Mouse (Mus musculus) megakaryocyte progenitor cell, adult 5-6 weeks (primary cell): ENCODE results near the gene Frmd4b. TPM values are rescaled to one million over a fixed set of nuclear protein-coding genes. Genes with fewer than 3 reads are reported as not detected.

Experiments used
- ATAC-seq: replicated peaks from 2 replicates; pipeline ENCODE4 v1.8.0; 2016; ENCODE audit warnings: mild to moderate bottlenecking, moderate TSS enrichment, inconsistent platforms; ENCODE audit not compliant: poor library complexity
- total RNA-seq, 2 experiments: library from RNA; stranded (forward) in 1 of 2; stranded (reverse) in 1 of 2; fragments of 157-497, 149-512 nt in 1 of 2; fragments of 200-1000 nt in 1 of 2; gene quantifications; 2 replicates each; pipeline versions ENCODE4 v1.2.3 to v1.2.4; 2015 to 2017

Frmd4b gene
- total RNA-seq, 2 experiments from 2014 or later, result 5.0 to 7.8 TPM

DNA sequence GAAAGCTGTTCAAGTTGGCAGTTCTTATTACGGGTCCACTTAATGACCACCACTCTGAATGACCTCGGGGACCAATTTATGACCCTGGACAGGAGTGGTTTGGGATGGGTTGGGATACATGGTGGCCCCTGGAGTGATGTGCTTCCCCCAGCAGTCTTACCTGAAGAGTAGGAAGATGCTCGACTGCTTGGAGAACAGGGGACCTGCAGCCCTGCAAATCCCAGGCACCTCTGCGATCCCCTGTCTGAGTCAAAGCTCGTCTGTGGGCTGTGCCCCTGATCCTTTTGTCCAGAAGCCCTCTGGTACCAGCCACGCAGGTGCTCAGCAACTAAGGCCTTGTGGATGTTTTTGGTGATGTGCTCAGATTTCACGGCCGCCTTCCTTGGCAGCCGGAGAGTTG lies 321.9 kb downstream of the Frmd4b start:
- no peak for ATAC-seq

DNA sequence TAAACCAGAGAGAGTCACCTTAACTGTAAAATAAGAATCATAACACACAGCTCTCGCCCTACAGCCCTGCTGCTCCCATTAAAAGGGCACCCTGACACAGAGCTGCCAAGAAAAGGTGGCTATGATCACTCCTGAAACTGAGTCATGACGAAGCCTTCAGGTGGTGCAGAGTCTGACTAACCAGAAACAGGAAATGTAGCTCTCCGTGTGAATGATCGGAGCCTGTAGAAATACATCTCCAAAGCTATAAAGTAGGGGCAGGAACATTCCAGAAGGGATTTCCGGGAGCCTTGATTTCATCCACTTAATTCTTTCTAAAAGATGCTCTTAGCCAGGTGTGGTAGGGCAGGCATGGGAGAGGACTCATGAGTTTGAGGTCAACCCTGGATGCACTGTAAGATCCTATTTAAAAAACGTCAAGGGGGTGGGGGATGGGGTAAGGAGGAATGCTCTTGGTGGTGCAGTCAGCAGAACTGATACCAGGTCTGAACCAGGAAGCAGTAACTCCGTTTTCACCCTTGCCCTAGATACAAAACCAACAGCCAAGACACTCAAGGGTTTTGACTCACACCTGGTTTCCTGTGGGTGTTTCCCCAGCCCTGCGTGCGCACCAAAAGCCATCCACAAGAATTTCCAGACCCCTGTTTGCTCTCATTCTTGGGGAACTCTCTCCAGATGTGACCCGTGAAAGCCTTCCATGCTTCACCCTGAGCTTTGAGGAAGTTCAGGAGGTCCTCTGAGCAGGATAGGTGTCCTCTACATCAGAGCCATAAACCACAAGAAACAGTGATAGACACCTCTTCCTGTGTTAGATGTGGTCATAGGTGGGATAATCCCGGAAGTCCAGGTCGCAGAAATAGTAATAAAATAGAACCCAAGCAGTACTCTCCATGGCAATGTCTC lies 323.4 kb downstream of the Frmd4b start:
- peak; percentile 39; the same call in 1 of the 2 replicates for ATAC-seq

DNA sequence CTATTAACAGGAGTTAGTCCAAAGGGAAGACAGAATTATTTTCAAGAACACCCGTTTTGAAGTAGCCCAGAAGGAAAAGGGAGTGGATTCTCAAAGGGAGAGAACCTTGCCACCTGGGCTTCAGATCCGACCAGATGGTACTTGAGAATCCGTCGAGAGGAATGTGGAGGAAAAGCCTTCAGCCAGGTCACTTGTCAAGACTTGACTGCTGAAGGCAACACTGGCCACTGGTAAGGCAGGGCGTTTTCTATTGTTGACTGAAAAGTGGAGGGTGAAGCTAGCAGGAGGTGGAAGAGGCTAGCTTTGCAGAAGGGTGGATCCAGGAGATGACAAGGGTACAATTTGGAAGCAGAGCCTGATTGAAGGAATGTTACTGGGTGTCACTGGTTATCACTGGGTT lies 324.4 kb downstream of the Frmd4b start:
- ATAC-seq, result no peak

DNA sequence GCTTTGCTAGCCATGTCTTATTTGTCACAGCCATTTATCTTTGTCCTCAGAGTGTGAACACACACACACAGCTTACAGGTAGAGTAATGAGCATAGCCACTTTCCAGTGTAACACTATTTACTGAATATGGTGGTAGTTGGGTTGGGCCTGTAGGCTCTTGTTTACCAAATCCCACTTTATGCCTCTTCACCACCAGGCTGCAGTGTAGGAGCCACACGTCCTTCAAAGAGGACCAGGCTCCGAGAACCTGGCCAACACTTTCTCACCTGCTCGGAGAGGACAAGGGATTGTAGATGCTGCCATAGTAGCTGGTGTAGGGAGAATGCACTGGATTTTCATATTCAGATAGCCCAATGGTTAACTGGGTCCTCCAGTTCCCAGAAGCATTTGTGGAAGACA lies 325.2 kb downstream of the Frmd4b start:
- ATAC-seq, result no peak

DNA sequence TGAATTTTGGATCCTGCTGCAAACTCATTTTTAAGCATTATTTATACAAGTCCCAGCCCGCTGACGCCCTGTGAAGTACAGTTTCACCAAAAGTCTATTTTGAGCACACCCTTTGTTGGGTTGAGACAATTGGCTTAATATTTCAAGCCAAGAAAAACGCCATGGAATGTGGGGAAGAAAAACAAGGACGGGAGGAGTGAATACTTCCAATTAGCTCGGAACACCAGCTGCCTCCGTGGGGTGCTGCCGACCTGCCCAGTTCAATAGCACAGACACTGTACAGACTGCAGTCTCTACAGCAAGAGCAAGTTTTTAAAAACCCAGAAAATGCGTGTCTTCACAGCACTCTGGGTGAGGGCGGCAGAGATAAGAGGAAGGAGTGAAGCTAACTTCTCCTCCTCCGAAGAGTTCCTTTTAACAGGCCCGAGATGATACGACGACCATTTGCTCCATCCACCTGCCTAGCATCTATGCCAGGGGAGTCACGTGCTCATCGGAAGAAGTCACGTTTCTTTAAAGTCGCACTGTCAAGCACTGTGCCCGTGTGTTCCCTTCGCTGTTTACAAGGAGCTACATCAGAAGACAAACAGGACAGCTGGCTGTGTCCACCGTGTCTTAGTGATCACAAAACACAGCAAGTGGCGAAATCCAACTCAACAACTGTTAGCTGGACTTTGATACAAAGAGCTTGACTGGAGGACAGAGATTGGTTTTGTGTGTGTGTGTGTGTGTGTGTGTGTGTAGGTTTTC lies 326.0 kb downstream of the Frmd4b start:
- no peak for ATAC-seq

DNA sequence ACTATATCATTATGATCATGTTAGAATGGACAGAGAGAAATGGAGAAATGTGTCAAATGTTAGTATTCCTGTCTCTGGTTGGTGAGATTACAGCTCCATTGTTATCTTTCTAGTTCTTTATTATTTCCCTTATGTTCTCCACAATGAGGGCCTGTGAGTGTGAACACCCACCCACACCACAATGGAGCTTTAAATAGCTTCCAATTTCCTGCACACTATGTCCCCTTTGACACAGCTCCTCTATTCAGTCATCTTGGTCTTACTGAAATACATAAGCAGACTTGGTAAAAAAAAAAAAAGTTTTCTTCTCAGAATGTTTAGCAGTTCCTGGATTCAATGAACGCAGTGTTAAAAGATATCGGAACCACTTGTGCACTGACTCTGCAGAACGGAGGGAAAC lies 326.7 kb downstream of the Frmd4b start:
- no peak for ATAC-seq

DNA sequence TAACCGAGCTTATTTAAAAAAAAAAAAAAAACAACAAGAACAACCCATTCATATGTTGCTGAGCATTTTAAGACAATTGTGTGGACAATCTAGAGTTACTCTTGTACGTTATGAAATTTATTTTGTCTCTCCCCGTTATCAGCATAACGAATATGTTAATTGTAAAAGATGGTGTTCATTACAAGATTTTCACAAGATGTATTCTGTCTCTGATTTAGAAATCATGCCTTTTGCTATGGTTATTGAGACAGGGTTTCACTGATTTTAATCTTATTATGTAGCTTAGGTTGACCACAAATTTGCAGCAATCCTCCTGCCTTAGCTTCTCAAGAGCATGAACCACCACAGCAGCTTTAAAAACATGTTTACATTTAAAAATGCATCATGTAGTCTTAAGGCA lies 327.5 kb downstream of the Frmd4b start:
- ATAC-seq, result no peak

DNA sequence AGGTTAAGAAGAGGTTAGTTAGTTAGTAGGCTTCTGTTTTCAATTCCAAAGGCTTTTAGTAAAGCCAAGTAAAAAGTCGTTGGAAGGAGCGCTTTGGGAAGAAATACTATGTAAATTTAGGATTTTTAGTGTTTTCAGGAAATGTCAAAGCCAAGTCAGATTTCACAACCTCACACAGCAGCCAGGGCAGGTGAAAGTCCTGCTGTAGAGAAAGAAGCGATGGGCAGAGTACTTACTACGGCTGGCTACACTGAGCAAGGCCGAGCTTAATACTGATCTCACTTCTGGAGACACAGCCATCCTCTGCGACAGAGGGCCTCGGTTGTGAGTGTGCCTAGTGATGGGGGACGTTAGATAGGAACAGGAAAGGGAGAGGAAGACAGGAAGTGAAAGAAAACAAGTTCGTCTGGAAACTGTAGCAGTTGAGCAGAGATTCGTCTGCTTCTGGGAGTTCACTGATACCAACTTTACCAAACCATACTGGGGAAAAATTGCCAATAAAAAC lies 328.0 kb downstream of the Frmd4b start:
- no peak for ATAC-seq

DNA sequence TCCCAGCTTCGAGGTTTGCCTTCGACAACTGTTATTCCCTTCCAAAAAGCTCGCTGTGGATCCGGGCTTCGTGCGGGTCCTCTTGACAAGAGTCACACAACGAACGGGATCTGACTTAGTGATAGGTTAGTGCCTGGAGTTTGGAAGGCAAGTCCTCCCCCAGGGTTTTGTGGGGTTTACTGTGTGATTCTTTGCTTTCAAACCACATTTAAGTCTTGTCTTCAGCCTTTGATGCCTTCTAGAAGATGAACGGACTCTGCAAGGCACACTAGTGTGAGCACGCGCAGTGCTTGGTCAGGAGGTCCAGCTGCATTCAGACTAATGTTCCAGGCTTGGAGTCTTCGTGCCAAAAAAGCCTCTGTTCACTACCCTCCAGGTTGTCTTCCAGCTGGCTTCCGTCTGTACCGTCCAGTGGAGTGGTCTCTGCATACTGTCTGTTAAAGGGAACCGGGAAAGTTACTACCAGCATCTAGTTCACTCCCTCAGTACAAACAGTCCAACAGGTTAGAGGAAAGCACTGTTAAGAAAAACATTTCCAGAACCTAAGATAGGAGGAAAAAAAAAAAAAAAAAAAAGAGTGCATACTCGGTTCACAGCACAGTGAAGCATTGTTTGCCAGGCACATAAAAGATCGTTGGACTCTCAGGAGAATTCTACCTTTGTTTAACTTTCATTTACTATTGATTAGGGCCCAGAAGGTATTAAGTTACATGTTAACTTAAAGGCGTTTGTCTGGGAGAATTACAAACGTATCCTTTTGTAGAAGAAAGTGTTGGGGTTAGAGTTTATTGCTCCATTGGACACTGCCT lies 329.1 kb downstream of the Frmd4b start:
- ATAC-seq, result no peak

DNA sequence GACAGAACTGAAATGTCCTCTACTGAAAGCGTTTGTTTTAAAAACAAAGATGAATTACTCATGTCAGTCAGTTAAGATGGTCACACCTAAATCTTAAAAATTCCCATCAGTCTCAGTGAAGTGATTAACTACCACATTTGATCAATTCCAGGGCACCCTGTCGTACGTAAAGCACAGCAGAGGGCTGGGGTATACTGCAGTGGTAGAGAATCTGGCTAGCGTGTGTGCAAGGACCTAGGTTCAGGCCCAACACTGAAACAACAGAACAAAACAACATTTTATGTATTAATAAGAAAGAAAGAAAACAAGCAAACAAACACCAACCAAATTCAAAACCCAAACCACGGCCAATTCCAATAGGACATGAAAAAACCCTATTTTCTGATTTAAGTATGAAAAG lies 331.0 kb downstream of the Frmd4b start:
- ATAC-seq, result no peak

DNA sequence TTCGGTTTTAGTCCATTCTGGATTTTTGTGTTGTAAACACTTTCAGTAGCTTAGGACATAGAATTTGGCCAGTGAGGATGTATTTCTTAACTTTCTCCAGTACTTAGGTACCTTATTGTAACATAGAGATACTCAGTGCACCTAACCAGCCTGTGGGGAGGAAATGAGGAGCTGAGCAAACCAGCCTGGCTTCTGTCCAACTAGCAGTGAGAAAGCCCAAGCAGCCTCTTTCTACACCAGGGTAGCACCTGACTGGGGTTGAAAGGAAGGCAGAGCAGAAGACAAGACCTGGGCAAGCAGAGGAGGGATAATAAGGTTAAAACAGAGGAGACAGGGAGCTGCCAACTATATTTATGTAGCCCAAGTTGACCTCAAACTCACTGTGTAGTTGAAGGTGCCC lies 333.7 kb downstream of the Frmd4b start:
- ATAC-seq, result no peak

DNA sequence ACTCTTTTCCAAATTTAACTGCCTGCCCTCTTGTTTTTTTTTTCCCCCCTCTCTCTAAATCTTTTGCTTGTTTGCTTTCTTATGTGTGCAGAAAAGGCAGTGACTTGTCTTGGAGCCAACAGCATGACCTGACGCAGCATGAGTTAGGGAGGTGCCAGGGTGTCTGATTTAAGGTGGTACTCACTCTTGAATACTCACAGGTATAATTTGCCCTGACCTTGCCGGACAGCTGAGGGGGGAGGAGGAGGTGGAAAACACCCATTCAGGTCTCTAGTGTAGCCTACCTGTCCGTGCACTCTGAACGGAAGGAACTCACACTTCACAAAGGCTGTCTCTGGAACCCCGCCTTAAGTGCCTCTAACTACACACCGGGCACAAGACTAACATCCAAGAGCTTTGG lies 338.5 kb downstream of the Frmd4b start:
- ATAC-seq, result no peak

DNA sequence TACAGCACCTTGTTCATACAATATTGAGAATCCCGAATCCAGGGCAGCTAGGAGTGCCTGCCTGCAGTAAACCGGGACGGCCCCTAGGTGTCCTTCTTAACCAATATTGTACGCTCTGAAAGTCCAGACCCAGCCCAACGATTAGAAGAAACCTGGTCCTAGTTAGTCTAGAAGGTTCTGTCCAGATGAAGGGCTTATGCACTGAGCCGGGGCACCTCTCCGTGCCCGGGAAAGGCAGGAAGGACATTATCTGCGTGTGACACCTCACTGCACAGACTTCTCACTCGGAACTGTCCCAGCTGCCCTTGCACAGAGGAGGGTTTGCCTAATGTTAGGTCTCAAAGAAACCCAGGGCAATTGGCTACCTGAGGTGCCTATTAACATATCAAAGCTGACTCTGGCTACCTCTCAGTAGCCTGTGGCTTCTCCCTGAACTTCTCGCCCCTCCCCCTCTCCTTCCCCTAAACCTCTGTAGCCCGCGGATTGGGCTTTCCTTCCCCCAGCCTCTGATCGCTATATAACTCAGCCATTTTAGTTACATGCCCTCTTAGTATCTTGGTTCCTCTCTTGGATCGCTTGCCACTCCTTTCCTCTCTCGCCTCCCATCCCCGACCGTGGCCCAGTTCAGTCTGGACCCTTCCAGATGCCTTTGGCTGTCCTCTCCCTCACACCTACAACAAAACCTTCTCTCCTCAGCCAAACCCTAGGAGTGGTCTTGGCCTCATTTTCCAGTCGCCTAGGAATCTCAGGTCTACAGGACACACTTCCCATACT lies 339.1 kb downstream of the Frmd4b start:
- ATAC-seq, result peak; percentile 93

DNA sequence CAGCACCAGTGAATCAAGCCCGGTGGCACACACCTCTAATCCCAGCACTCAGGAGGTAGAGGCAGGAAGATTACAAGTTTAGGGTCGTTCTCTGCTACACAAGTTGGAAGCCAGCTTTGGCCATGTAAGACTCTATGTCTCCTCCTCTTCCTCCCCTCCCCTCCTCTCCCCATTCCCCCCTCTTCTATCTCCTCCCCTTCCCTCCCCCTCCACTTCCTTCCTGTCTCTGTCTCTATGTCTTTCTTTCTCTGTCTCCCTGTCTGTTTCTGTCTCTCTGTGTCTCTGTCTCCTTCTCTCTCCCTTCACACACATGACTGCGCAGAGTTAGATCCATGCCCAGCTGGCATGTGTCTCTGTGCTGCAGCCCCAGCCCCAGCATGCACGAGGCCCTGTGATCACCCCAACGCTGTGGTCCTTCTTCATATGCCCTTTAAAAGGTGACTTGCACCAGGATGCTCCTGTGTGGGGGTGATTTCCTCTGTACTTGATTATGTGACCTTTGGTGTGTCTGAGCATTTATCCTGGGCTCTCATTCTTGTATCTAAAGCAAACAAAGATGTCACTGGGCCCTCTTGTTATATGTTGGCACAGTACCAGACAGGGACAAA lies 340.3 kb downstream of the Frmd4b start:
- no peak for ATAC-seq

DNA sequence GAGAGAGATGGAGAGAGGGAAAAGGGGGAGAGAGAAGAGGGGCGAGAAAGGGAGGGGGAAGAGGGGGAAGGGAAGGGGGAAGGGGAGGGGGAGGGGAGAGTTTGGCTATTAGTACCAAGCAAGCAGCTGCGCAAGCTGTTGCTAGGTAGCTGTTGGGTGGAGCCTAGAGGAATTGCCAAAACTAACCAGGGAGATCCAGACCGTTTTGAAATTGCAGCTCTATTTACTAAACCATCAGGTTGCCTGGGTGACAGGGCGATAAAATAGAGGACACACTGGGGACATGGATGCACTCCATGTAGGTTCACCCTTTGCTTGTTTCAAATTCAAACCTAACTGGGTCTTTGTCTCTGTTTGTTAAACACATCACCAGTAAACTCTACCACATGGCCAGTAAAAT lies 341.0 kb downstream of the Frmd4b start:
- ATAC-seq, result no peak

DNA sequence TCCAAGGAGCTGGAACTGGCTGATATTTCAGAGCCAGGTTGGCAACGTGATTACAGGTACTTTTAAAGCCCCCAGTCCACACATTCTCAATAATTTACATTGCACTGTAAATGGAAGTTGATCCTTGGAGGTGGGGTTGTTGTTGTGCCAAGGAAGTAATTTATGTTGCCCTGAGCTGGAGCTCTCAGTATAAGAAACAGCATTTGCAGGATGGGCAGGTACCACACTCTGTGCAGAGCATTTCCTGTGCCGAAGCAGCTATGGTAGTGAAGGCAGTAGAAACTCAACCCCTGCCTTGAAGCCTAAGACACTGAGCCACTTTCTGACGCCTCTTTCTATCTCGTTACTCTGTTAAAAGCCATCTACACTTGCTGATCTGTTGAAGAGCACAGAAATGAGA lies 341.6 kb downstream of the Frmd4b start:
- ATAC-seq, result no peak

DNA sequence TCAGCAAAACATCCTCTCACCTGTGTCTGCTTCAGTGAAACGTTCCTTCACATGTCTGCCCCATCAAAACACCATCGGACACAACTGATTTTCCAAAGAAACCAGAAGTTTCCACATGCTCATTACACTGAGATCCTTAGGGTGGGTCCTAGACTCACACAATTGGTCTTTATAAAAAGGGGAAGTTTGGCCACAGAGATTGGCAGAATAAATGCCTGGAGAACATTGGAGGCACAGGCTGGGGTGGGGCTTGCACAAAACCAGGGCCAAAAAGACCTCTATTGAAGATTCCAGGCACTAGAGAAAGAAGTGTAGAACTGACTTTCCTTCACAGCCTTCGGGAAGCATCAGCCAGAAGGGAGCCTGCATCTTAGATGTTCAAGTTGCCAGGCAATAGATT lies 343.6 kb downstream of the Frmd4b start:
- no peak for ATAC-seq

DNA sequence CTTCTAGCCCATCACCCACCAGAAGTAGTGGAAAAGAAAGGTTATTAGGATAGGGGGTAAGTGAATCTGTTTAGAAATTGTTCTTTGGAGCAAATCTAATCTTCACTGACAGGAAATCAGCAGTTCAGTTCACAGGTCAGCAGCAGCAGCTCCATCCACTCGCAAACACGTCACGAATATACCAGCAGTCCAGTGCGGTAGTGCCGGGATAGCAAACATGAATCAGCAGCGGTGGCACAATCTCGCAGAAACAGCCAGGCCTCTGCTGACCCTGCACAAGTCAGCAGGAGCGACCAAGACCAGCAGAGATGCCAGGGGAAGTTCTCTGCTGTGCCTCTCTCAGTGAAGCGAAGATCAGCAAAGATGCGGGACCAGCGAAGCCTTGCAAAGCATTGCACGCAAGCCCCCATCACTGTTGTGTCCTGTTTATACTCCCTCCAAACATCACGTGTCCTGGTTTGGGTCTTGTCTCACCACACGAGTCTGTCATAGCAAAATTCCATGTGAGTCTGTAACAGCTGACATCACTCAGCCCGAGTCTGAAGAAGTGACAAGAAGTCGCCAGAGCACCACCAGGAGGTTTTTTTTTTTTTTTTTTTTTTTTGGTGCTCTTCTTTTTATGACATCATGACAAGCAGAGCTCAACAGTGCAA lies 344.2 kb downstream of the Frmd4b start:
- no peak for ATAC-seq

DNA sequence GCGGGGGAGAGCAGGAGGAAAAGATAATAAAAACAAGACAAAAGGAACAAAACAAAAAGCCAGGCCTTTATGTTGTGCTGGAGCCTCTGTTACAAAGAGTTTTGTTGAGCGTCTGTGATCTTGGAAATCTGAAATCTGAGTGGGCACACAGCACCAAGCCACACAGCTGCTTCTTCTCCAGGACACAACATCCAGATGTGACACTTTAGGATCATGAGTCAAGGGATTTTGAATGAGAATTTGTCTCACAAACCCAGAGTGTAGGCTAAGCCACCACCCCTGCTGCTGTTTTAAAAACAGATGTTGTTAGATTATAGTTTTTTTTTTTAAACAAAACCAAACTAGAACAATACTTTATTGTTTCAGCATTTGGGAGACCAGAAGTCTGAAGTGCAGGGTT lies 345.0 kb downstream of the Frmd4b start:
- no peak for ATAC-seq

DNA sequence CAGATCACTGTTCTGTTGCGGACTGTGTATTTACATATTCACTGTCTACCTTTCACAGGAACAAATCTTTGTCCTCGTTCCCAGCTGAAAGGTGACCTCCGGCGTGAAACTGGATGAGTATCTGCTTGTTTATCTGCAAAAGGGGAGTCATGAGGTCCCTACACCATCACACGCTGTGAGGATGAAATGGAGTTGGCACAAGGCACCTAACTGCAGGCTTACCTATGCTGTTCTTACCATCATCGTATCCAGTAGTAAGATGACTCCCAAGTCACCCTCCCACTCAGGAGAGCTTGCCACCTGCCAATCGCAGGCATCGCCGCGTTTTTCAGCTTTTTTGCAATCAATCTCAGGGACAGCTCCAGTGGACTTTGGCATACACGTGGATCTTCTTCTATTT lies 347.7 kb downstream of the Frmd4b start:
- ATAC-seq, result no peak
